Comparison of ENCODE assay signal across 10 mouse cellular contexts in genomic region chr17:31929844-31930715, GRCm38 (mm10).
A peak's percentile ranks its signal among the peaks of the same experiment; 100 is the strongest.
DNase-seq lines count a peak whose midpoint lies in the region; ATAC-seq and TF ChIP-seq lines count a peak whose summit lies in the region.
"Had no signal": no experiment of that assay in that cellular context is flagged by ENCODE, and none has a peak within 500 bp of the region (broad histone marks: within the 10 kb centered on the region; RNA-seq: fewer than 3 reads in every experiment).

No protein-coding gene starts in this region.

- intact Hi-C loops in gastrocnemius, adult 2 months (cut with DNase I): no loop called here

- no peak overlapping the region for H3K4me2 ChIP-seq in midbrain, embryonic 14.5 days (ENCODE audit: low read length)
- H3K4me2 ChIP-seq: hindbrain, embryonic 15.5 days; midbrain, embryonic 13.5 days had no signal

- DNase-seq in gastrocnemius, adult 2 months: peak; percentile 64
- no peak for DNase-seq in gastrocnemius, postnatal 4 days (ENCODE audit: low spot score in 2 of 2)
- peak; percentile 66 for DNase-seq in midbrain, embryonic 10.5 days (ENCODE audit: low spot score)
- DNase-seq in midbrain, embryonic 14.5 days: no peak
- peak; percentile 53 to 76 for DNase-seq in kidney, postnatal 25 days
- DNase-seq in skeletal muscle tissue, adult 2 months (ENCODE audit: low read depth, low spot score): peak; percentile 79
- no peak for DNase-seq in cerebellum, adult 9-11 months
- DNase-seq in adrenal gland, adult (ENCODE audit: inconsistent age in 2 of 2, low spot score in 1 of 2): no peak

- H3K27ac ChIP-seq in gastrocnemius, adult 2 months: peak overlapping the region; percentile 90
- H3K27ac ChIP-seq in midbrain, embryonic 10.5 days (replicated peaks): peak overlapping the region; percentile 80
- no peak overlapping the region for H3K27ac ChIP-seq in midbrain, embryonic 14.5 days (replicated peaks; ENCODE audit: low read depth, low read length)
- H3K27ac ChIP-seq: hindbrain, embryonic 15.5 days; midbrain, embryonic 13.5 days had no signal

- H3K9ac ChIP-seq in midbrain, embryonic 14.5 days (replicated peaks; ENCODE audit: low read length): no peak overlapping the region
- H3K9ac ChIP-seq: hindbrain, embryonic 15.5 days; midbrain, embryonic 13.5 days had no signal

- peaks cover 34% of the 10 kb centered on the region for H3K4me1 ChIP-seq in midbrain, embryonic 10.5 days
- H3K4me1 ChIP-seq in midbrain, embryonic 14.5 days (ENCODE audit: control insufficient read depth, insufficient read depth, low read length): 0 out of 2 replicates have a peak, but pooled peaks cover 5% of the 10 kb centered on the region

- H3K4me3 ChIP-seq in gastrocnemius, adult 2 months: no peak overlapping the region
- no peak overlapping the region for H3K4me3 ChIP-seq in midbrain, embryonic 10.5 days
- no peak overlapping the region for H3K4me3 ChIP-seq in midbrain, embryonic 14.5 days (replicated peaks; ENCODE audit: low read depth, low read length)
- H3K4me3 ChIP-seq: hindbrain, embryonic 15.5 days; midbrain, embryonic 13.5 days had no signal

- no peaks in the 10 kb centered on the region for H3K9me3 ChIP-seq in midbrain, embryonic 10.5 days (replicated peaks)
- no peaks in the 10 kb centered on the region for H3K9me3 ChIP-seq in midbrain, embryonic 14.5 days (ENCODE audit: control insufficient read depth, low read length)
- H3K9me3 ChIP-seq: hindbrain, embryonic 15.5 days; midbrain, embryonic 13.5 days had no signal

- no peak for TF ChIP-seq CTCF in gastrocnemius, adult 2 months (IDR thresholded peaks at IDR 0.05)

- no peaks in the 10 kb centered on the region for H3K36me3 ChIP-seq in midbrain, embryonic 10.5 days
- no peaks in the 10 kb centered on the region for H3K36me3 ChIP-seq in midbrain, embryonic 14.5 days (ENCODE audit: control insufficient read depth, insufficient read depth, low read length)
- H3K36me3 ChIP-seq: hindbrain, embryonic 15.5 days; midbrain, embryonic 13.5 days had no signal

- no peaks in the 10 kb centered on the region for H3K27me3 ChIP-seq in midbrain, embryonic 10.5 days (ENCODE audit: low read depth, poor library complexity, severe bottlenecking)
- no peaks in the 10 kb centered on the region for H3K27me3 ChIP-seq in midbrain, embryonic 14.5 days (ENCODE audit: control insufficient read depth, insufficient read depth, low read length)
- H3K27me3 ChIP-seq: hindbrain, embryonic 15.5 days; midbrain, embryonic 13.5 days had no signal

- no peak for ATAC-seq in midbrain, embryonic 14.5 days (ENCODE audit: low FRiP score, low TSS enrichment)
- ATAC-seq: midbrain, embryonic 13.5 days had no signal

- 59% methylated on average over 13 of the region's 13 CpGs for WGBS in midbrain, embryonic 10.5 days
- WGBS in midbrain, embryonic 14.5 days: 57% methylated on average over 13 of the region's 13 CpGs

Comparison
In these comparisons a context has a peak if more than half of its experiments do, and no peak if none do; other contexts are left out.
1. DNase-seq: peak in gastrocnemius, adult 2 months (single experiment), midbrain, embryonic 10.5 days (single experiment), kidney, postnatal 25 days (2 of 2) and skeletal muscle tissue, adult 2 months (single experiment); none in gastrocnemius, postnatal 4 days (0 of 2), midbrain, embryonic 14.5 days (single experiment), cerebellum, adult 9-11 months (single experiment) and adrenal gland, adult (0 of 2).